Mouse (Mus musculus): ENCODE results near the gene Washc4. TPM values are rescaled to one million over a fixed set of nuclear protein-coding genes. Genes with fewer than 3 reads are reported as not detected.

The Washc4 gene
- total and polyA plus RNA-seq, 2 experiments, result 1.2 to 26.7 TPM

DNA sequence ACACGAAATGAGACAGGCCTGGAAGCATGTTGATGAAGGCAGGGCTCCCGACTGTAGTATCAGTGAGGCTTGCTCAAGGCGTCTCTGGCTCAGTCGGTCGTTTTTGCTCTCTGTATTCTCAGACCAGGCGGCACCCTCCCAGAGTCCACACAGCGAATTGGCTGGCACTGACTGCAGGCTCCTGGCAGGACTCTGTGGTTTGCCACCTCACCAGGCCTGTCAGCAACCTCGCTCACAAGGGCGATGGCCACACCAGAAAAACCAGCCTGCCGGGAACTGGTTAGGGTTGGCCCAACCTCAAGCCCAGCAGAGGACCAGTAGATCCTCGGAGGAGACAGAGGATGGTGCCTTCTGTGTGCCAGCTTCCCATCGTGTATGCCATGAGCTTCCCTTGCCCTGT is 81.3 kb downstream of the Washc4 start:
- Histone ChIP-seq H3K27me3 (ENCODE audit: control insufficient read depth, insufficient read depth, low read length) (no peaks in the 10 kb centered on the region), H3K9ac (ENCODE audit: low read depth, low read length) (no peak overlapping the region), H3K36me3 (ENCODE audit: control insufficient read depth, insufficient read depth, low read length) (peaks cover 12% of the 10 kb centered on the region; the same call in 1 of the 2 replicates), H3K79me2 (ENCODE audit: control insufficient read depth, insufficient read depth, low read length) (no peaks in the 10 kb centered on the region), H3K4me1 (ENCODE audit: control insufficient read depth, insufficient read depth, low read length) (no peaks in the 10 kb centered on the region), H3K27ac (replicated peaks; ENCODE audit: insufficient read depth, low read depth, low read length) (no peak overlapping the region), H3K4me3 (ENCODE audit: insufficient read depth, low read depth, low read length) (no peak overlapping the region)
- WGBS, result 83% methylated on average over 12 of the region's 12 CpGs
- DNase-seq (ENCODE audit: extremely low read depth, low read depth, low spot score), result peak; percentile 45
- TF ChIP-seq CTCF (IDR thresholded peaks at IDR 0.05; ENCODE audit: low read depth, low read length), result no peak
- TF ChIP-seq POLR2A (IDR thresholded peaks at IDR 0.05; ENCODE audit: extremely low read depth, insufficient read depth, low read length), result no peak

DNA sequence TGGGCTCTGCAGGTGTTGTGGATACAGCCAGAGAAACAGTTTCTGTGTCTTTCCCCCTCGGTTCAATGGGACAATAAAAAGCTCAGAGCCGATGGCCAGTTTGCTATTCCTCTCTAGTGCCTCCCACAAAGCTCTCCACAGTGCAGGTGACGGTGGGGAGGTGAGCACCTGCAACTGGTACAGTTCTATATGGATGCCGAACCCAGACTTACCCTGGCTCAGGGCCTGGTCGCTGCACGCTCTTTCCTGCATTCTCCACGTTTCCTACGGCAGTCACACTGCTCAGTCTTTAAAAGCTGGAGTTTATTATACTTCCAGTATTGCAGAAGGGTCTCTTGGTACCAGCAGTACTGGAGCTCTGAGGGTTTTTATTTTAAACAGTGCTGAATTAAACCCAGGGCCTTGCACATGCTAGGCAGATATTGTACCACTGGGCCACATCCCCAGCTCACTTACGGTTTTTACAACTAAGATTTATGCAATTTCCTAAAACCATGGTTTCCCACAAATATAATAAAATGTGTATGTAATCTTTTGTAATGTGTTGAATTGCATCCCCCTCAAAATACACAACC is 83.6 kb downstream of the Washc4 start:
- no peak overlapping the region for H3K27ac ChIP-seq (replicated peaks; ENCODE audit: insufficient read depth, low read depth, low read length)
- H3K36me3 ChIP-seq (ENCODE audit: control insufficient read depth, insufficient read depth, low read length), result peaks cover 8% of the 10 kb centered on the region; the same call in 1 of the 2 replicates
- no peak for DNase-seq (ENCODE audit: extremely low read depth, low read depth, low spot score)
- no peaks in the 10 kb centered on the region for H3K4me1 ChIP-seq (ENCODE audit: control insufficient read depth, insufficient read depth, low read length)
- no peaks in the 10 kb centered on the region for H3K79me2 ChIP-seq (ENCODE audit: control insufficient read depth, insufficient read depth, low read length)
- H3K4me3 ChIP-seq (ENCODE audit: insufficient read depth, low read depth, low read length), result no peak overlapping the region
- TF ChIP-seq CTCF (IDR thresholded peaks at IDR 0.05; ENCODE audit: low read depth, low read length), result no peak
- TF ChIP-seq POLR2A (IDR thresholded peaks at IDR 0.05; ENCODE audit: extremely low read depth, insufficient read depth, low read length), result no peak
- H3K9ac ChIP-seq (ENCODE audit: low read depth, low read length), result no peak overlapping the region
- WGBS, result 93% methylated on average over 9 of the region's 9 CpGs
- no peaks in the 10 kb centered on the region for H3K27me3 ChIP-seq (ENCODE audit: control insufficient read depth, insufficient read depth, low read length)

GRCm38 (mm10) chr10:83628241-83628640 is 84.7 kb downstream of the Washc4 start:
- no peak overlapping the region for H3K9ac ChIP-seq (ENCODE audit: low read depth, low read length)
- H3K27ac ChIP-seq (replicated peaks; ENCODE audit: insufficient read depth, low read depth, low read length), result no peak overlapping the region
- 95% methylated on average over 4 of the region's 4 CpGs for WGBS
- TF ChIP-seq POLR2A (IDR thresholded peaks at IDR 0.05; ENCODE audit: extremely low read depth, insufficient read depth, low read length) (no peak), CTCF (IDR thresholded peaks at IDR 0.05; ENCODE audit: low read depth, low read length) (no peak)
- H3K4me1 ChIP-seq (ENCODE audit: control insufficient read depth, insufficient read depth, low read length), result no peaks in the 10 kb centered on the region
- no peaks in the 10 kb centered on the region for H3K79me2 ChIP-seq (ENCODE audit: control insufficient read depth, insufficient read depth, low read length)
- H3K4me3 ChIP-seq (ENCODE audit: insufficient read depth, low read depth, low read length), result no peak overlapping the region
- no peaks in the 10 kb centered on the region for H3K27me3 ChIP-seq (ENCODE audit: control insufficient read depth, insufficient read depth, low read length)
- peaks cover 8% of the 10 kb centered on the region; the same call in 1 of the 2 replicates for H3K36me3 ChIP-seq (ENCODE audit: control insufficient read depth, insufficient read depth, low read length)
- DNase-seq (ENCODE audit: extremely low read depth, low read depth, low spot score), result no peak

DNA sequence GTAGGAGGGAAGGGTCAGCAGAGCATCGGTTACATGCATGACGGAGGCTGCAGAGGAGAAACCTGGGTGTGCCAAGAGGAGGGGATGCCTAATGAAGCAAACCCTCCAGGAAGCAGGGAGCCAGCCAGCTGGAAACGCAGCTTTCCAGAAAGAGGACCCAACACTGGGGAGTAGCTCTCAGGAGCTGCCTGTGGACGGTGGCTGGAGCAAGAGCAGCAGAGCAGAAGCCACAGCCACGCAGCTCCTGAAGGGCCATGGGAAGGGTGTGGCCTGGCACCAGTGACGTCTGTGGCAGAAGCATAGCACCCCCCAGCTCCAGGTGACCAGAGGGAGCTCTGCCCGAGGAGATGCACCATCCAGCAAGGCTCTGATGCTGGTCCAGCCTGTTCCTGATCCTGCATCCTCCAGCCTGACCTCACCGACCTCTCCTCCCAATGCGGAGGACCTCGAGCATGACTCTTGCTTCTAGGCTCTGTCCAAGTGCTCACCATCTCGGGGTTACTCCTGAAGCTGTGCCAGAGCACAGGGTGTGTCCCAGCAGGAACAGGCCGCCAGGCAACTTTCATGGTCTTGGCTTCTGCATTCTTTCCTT is 85.7 kb downstream of the Washc4 start:
- WGBS, result 84% methylated on average over 12 of the region's 12 CpGs
- Histone ChIP-seq H3K27me3 (ENCODE audit: control insufficient read depth, insufficient read depth, low read length) (no peaks in the 10 kb centered on the region), H3K4me1 (ENCODE audit: control insufficient read depth, insufficient read depth, low read length) (no peaks in the 10 kb centered on the region), H3K79me2 (ENCODE audit: control insufficient read depth, insufficient read depth, low read length) (no peaks in the 10 kb centered on the region), H3K4me3 (ENCODE audit: insufficient read depth, low read depth, low read length) (no peak overlapping the region), H3K9ac (ENCODE audit: low read depth, low read length) (no peak overlapping the region), H3K36me3 (ENCODE audit: control insufficient read depth, insufficient read depth, low read length) (peaks cover 8% of the 10 kb centered on the region; the same call in 1 of the 2 replicates), H3K27ac (replicated peaks; ENCODE audit: insufficient read depth, low read depth, low read length) (no peak overlapping the region)
- no peak for TF ChIP-seq CTCF (IDR thresholded peaks at IDR 0.05; ENCODE audit: low read depth, low read length)
- no peak for TF ChIP-seq POLR2A (IDR thresholded peaks at IDR 0.05; ENCODE audit: extremely low read depth, insufficient read depth, low read length)
- DNase-seq (ENCODE audit: extremely low read depth, low read depth, low spot score), result no peak

GRCm38 (mm10) chr10:83629878-83630277 is 86.3 kb downstream of the Washc4 start:
- no peak overlapping the region for H3K4me3 ChIP-seq (ENCODE audit: insufficient read depth, low read depth, low read length)

GRCm38 (mm10) chr10:83630899-83631298 is 87.3 kb downstream of the Washc4 start:
- Histone ChIP-seq H3K79me2 (ENCODE audit: control insufficient read depth, insufficient read depth, low read length) (no peaks in the 10 kb centered on the region), H3K4me3 (ENCODE audit: insufficient read depth, low read depth, low read length) (no peak overlapping the region), H3K27ac (replicated peaks; ENCODE audit: insufficient read depth, low read depth, low read length) (no peak overlapping the region), H3K27me3 (ENCODE audit: control insufficient read depth, insufficient read depth, low read length) (no peaks in the 10 kb centered on the region), H3K4me1 (ENCODE audit: control insufficient read depth, insufficient read depth, low read length) (peaks cover 3% of the 10 kb centered on the region), H3K36me3 (ENCODE audit: control insufficient read depth, insufficient read depth, low read length) (peaks cover 8% of the 10 kb centered on the region; the same call in 1 of the 2 replicates), H3K9ac (ENCODE audit: low read depth, low read length) (no peak overlapping the region)
- WGBS, result 41% methylated on average over 3 of the region's 3 CpGs
- TF ChIP-seq POLR2A (IDR thresholded peaks at IDR 0.05; ENCODE audit: extremely low read depth, insufficient read depth, low read length), result no peak
- TF ChIP-seq CTCF (IDR thresholded peaks at IDR 0.05; ENCODE audit: low read depth, low read length), result no peak
- DNase-seq (ENCODE audit: extremely low read depth, low read depth, low spot score), result no peak

More at GRCm38 (mm10) chr10:83629878-83630277, 86.3 kb downstream of the Washc4 start:
- no peak for DNase-seq (ENCODE audit: extremely low read depth, low read depth, low spot score)
- Histone ChIP-seq H3K4me1 (ENCODE audit: control insufficient read depth, insufficient read depth, low read length) (no peaks in the 10 kb centered on the region), H3K9ac (ENCODE audit: low read depth, low read length) (no peak overlapping the region), H3K36me3 (ENCODE audit: control insufficient read depth, insufficient read depth, low read length) (peaks cover 8% of the 10 kb centered on the region; the same call in 1 of the 2 replicates), H3K27me3 (ENCODE audit: control insufficient read depth, insufficient read depth, low read length) (no peaks in the 10 kb centered on the region), H3K79me2 (ENCODE audit: control insufficient read depth, insufficient read depth, low read length) (no peaks in the 10 kb centered on the region), H3K27ac (replicated peaks; ENCODE audit: insufficient read depth, low read depth, low read length) (no peak overlapping the region)
- 94% methylated on average over 5 of the region's 5 CpGs for WGBS
- TF ChIP-seq CTCF (IDR thresholded peaks at IDR 0.05; ENCODE audit: low read depth, low read length), result no peak
- no peak for TF ChIP-seq POLR2A (IDR thresholded peaks at IDR 0.05; ENCODE audit: extremely low read depth, insufficient read depth, low read length)
